Mouse (Mus musculus) C2C12 (cell line): ENCODE data around the gene Camk2d. TPM values are rescaled to one million over a fixed set of nuclear protein-coding genes. Genes with fewer than 3 reads are reported as not detected.

Source experiments
- H3K27me3 ChIP-seq: one replicate; pipeline ENCODE4 v1.6.1; 2011; ENCODE audit not compliant: control insufficient read depth, insufficient read depth, insufficient read length
- H3K36me3 ChIP-seq: one replicate; pipeline ENCODE4 v1.6.1; 2011; ENCODE audit not compliant: control insufficient read depth, insufficient read depth
- H3K4me3 ChIP-seq: one replicate; pipeline ENCODE4 v1.5.1; 2011; ENCODE audit warnings: mild to moderate bottlenecking, control low read depth; ENCODE audit not compliant: poor library complexity, insufficient read depth, severe bottlenecking
- H3K79me2 ChIP-seq: one replicate; pipeline ENCODE4 v1.6.1; 2011; ENCODE audit not compliant: control insufficient read depth, insufficient read depth
- H3K79me3 ChIP-seq: one replicate; pipeline ENCODE4 v1.6.1; 2011; ENCODE audit warnings: low read depth, control low read depth
- H3ac ChIP-seq: one replicate; pipeline ENCODE3; 2011; ENCODE audit warnings: low read depth; ENCODE audit not compliant: control insufficient read depth, insufficient read length
- CEBPB ChIP-seq: IDR thresholded peaks from one replicate; pipeline ENCODE4 v1.6.1; 2011; ENCODE audit warnings: low read depth, mild to moderate bottlenecking, control low read depth, moderate library complexity
- CTCF ChIP-seq: IDR thresholded peaks from one replicate; pipeline ENCODE4 v1.5.1; 2011; ENCODE audit not compliant: control insufficient read depth, insufficient read depth, insufficient read length
- FOSL1 ChIP-seq: IDR thresholded peaks from one replicate; pipeline ENCODE4 v1.8.0; 2011; ENCODE audit warnings: mild to moderate bottlenecking, low read length; ENCODE audit not compliant: poor library complexity, insufficient read depth, severe bottlenecking
- MAX ChIP-seq: IDR thresholded peaks from one replicate; pipeline ENCODE4 v1.6.1; 2011; ENCODE audit warnings: mild to moderate bottlenecking, control low read depth
- MYOD1 ChIP-seq: IDR thresholded peaks from one replicate; pipeline ENCODE4 v1.6.1; 2011; ENCODE audit warnings: low read depth; ENCODE audit not compliant: control insufficient read depth, insufficient read length
- MYOG ChIP-seq: IDR thresholded peaks from one replicate; pipeline ENCODE4 v1.6.1; 2011; ENCODE audit not compliant: control insufficient read depth, insufficient read length; ENCODE audit errors: extremely low read depth
- USF1 ChIP-seq: IDR thresholded peaks from one replicate; pipeline ENCODE4 v1.6.1; 2011; ENCODE audit warnings: low read depth, mild to moderate bottlenecking, control low read depth, moderate library complexity
- polyA plus RNA-seq: library from polyadenylated mRNA; unstranded; fragments of >200 nt; fragmentation: generic; extraction: Trizol; gene quantifications from one replicate; pipeline ENCODE4 v1.2.1, GENCODE M21; 2012; ENCODE audit warnings: missing spikeins

Camk2d gene
- polyA plus RNA-seq, 1 experiment: 23.5 TPM

- H3K36me3 ChIP-seq: peaks cover 21% of the 10 kb centered on the region
- peaks cover 72% of the 10 kb centered on the region for H3K79me2 ChIP-seq
- H3ac ChIP-seq: no peak overlapping the region
- H3K4me3 ChIP-seq: no peak overlapping the region
- TF ChIP-seq MAX (no peak), MYOD1 (no peak), CEBPB (no peak), FOSL1 (no peak), USF1 (no peak), CTCF (no peak), MYOG (no peak)
- H3K27me3 ChIP-seq: no peaks in the 10 kb centered on the region
- peaks cover 55% of the 10 kb centered on the region for H3K79me3 ChIP-seq
Measured at GRCm38 (mm10) chr3:126650747-126651146, 54.6 kb downstream of the Camk2d start.

DNA sequence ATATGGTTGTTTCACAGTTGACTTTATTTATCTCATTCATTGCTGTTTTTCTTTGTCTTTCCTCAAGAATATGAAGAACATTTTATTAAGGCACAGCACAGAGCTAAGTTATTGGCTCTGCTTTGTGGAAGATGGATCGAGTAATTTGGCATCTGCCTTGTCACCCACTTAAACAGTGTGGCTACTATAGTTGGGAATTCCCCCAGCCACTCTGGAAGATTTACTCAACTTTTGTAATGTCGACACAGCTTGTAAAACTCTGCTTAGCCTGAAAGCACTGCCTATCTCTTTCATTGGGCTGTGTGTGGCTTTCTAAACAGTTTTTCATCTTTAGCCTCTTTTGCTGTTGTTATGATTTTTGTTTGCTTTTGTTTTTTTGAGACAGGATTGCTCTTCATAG lies 56.3 kb downstream of the Camk2d start:
- Histone ChIP-seq H3K79me3 (peaks cover 58% of the 10 kb centered on the region), H3K36me3 (peaks cover 21% of the 10 kb centered on the region), H3K27me3 (no peaks in the 10 kb centered on the region), H3K4me3 (no peak overlapping the region), H3ac (no peak overlapping the region), H3K79me2 (peaks cover 88% of the 10 kb centered on the region)
- TF ChIP-seq MYOD1 (no peak), USF1 (no peak), MYOG (no peak), CTCF (no peak), CEBPB (no peak), MAX (no peak), FOSL1 (no peak)

DNA sequence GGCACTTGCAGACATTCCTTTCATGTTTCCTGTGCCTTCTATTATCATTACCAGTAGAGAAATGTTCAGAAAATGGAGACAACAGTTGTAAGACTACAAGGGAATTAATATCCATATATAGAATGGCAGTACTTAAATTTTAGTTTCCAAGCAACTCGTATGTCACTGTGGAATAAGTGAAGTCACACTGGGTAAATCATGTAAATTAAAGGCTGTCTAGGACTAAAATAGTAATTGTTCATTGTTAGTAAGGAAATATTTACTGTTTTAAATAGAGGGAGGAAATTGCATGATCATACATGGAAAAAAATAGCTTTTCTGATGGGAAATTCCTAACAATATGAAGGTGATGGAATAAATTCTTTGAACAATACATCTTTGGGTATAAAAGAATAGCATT lies 57.0 kb downstream of the Camk2d start:
- Histone ChIP-seq H3K27me3 (no peaks in the 10 kb centered on the region), H3ac (no peak overlapping the region), H3K79me2 (peaks cover 94% of the 10 kb centered on the region), H3K4me3 (no peak overlapping the region), H3K36me3 (peaks cover 21% of the 10 kb centered on the region), H3K79me3 (peaks cover 59% of the 10 kb centered on the region)
- TF ChIP-seq USF1 (no peak), CTCF (no peak)

GRCm38 (mm10) chr3:126656173-126656572 lies 60.1 kb downstream of the Camk2d start:
- H3K4me3 ChIP-seq: no peak overlapping the region
- H3K79me2 ChIP-seq: peaks cover 96% of the 10 kb centered on the region
- H3K36me3 ChIP-seq: peaks cover 10% of the 10 kb centered on the region
- TF ChIP-seq CTCF (no peak), MAX (no peak), MYOD1 (no peak)
- H3ac ChIP-seq: no peak overlapping the region
- H3K27me3 ChIP-seq: no peaks in the 10 kb centered on the region
- peaks cover 43% of the 10 kb centered on the region for H3K79me3 ChIP-seq

DNA sequence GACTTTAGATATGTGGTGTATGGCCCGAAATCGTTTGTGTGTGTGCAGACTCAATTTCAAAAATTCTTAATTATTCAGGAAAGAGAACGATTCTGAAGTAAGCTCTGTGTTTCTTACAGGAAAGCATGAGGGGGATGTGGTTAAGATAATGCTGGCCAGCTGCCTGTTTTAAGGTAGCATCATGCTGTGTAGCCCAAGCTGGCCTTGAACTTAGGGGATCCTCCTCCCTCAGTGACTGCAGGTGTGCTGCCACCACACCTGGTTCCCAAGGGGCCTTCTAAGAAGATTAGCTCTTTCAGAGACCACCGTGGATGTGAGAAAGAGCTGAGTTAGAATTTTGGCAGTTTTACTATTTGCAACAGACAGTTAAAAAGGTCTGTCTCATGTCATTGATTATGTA lies 61.8 kb downstream of the Camk2d start:
- TF ChIP-seq MAX (no peak), MYOD1 (no peak), CTCF (no peak), USF1 (no peak), MYOG (no peak), FOSL1 (no peak), CEBPB (no peak)
- H3K36me3 ChIP-seq: peaks cover under 1% of the 10 kb centered on the region
- H3K27me3 ChIP-seq: no peaks in the 10 kb centered on the region
- peaks cover 44% of the 10 kb centered on the region for H3K79me3 ChIP-seq
- no peak overlapping the region for H3ac ChIP-seq
- H3K4me3 ChIP-seq: no peak overlapping the region
- peaks cover 94% of the 10 kb centered on the region for H3K79me2 ChIP-seq

DNA sequence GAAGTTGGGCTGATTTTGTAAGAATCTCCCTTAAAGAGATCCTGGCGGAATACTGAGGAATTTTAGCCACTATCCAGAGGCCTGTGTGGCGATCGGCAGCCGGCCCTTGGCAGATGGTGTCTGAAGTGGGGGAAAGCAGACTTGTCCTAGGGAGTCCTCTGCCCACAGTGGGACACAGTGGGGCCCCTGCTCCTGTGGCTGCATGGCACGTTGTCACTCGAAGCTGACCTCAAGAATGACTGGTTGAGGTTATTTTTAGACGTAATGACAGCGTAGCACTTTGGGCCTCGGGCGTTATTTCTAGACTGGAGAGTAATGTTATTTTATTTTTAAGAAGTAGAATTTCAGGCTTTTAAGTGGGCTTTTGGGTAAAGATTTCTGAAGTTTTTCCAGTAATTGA lies 62.7 kb downstream of the Camk2d start:
- peaks cover 46% of the 10 kb centered on the region for H3K79me3 ChIP-seq
- no peak overlapping the region for H3K4me3 ChIP-seq
- H3ac ChIP-seq: no peak overlapping the region
- peaks cover 10% of the 10 kb centered on the region for H3K36me3 ChIP-seq
- no peak for TF ChIP-seq CEBPB
- TF ChIP-seq FOSL1: no peak
- TF ChIP-seq USF1: no peak
- no peak for TF ChIP-seq MAX
- no peak for TF ChIP-seq CTCF
- TF ChIP-seq MYOG: no peak
- TF ChIP-seq MYOD1: no peak
- H3K27me3 ChIP-seq: no peaks in the 10 kb centered on the region
- peaks cover 94% of the 10 kb centered on the region for H3K79me2 ChIP-seq
